Mouse (Mus musculus) gastrocnemius, postnatal 36 days (tissue): ENCODE measurements around the gene Cyren. TPM values are rescaled to one million over a fixed set of nuclear protein-coding genes. Genes with fewer than 3 reads are reported as not detected.

Experiments used
- DNase-seq, 2 experiments: peaks; one replicate each; pipeline ENCODE4 v3.0.0; 2022
- intact Hi-C: fragments of 180-260 bp; cut with DNase I; formaldehyde crosslinking; loops from one replicate; pipeline ENCODE4 v1.15.1; 2025
- total RNA-seq, 2 experiments: library from RNA; stranded (reverse); gene quantifications; 2 replicates each; pipeline ENCODE4 v1.2.3; 2021

Gene Cyren
- total RNA-seq, 2 experiments from 2014 or later: 3.3 to 3.6 TPM

GRCm38 (mm10) chr6:34901911-34902444 lies 24.1 kb upstream of the Cyren start:
- intact Hi-C loops: no loop called here
- DNase-seq: no peak

- intact Hi-C loops: no loop called here
- DNase-seq: no peak
These were observed 23.1 kb upstream of the Cyren start for GRCm38 (mm10) chr6:34900990-34901389.

GRCm38 (mm10) chr6:34899127-34899526 lies 21.3 kb upstream of the Cyren start:
- intact Hi-C loops: no loop called here
- DNase-seq: no peak

- intact Hi-C loops: no loop called here
- DNase-seq: no peak
These were observed 18.4 kb upstream of the Cyren start for GRCm38 (mm10) chr6:34896168-34896780.

- DNase-seq: no peak
- intact Hi-C loops: no loop called here
These were observed 17.7 kb upstream of the Cyren start for GRCm38 (mm10) chr6:34895569-34895968.

- no peak for DNase-seq
- intact Hi-C loops: no loop called here
These were observed 11.3 kb upstream of the Cyren start for GRCm38 (mm10) chr6:34889185-34889584.

GRCm38 (mm10) chr6:34887131-34887850 lies 9.4 kb upstream of the Cyren start:
- no peak for DNase-seq
- intact Hi-C loops: no loop called here

- intact Hi-C loops: loop anchor here (5.0 kb wide), 1 partner anchor 38 kb away; the partner anchor contains the start of gene Stra8
- no peak for DNase-seq
These were observed 6.9 kb upstream of the Cyren start for GRCm38 (mm10) chr6:34884724-34885123.

GRCm38 (mm10) chr6:34879911-34880475 lies 2.1 kb upstream of the Cyren start:
- DNase-seq: peak in 1 of 2 experiments; percentile 21
- intact Hi-C loops: loop anchor here (5.0 kb wide), 1 partner anchor 42 kb away; the partner anchor contains the start of gene Stra8

GRCm38 (mm10) chr6:34879101-34879740 lies 1.4 kb upstream of the Cyren start:
- intact Hi-C loops: no loop called here
- DNase-seq: peak in 1 of 2 experiments; percentile 12

- intact Hi-C loops: loop anchor here (2.0 kb wide), 1 partner anchor 96 kb away; the partner anchor contains the start of gene Agbl3
- DNase-seq: peak in 1 of 2 experiments; percentile 13
These were observed 1.1 kb downstream of the Cyren start for GRCm38 (mm10) chr6:34876835-34877156.

- no peak for DNase-seq
- intact Hi-C loops: loop anchor here (2.0 kb wide), 1 partner anchor 95 kb away; the partner anchor contains the start of gene Agbl3
These were observed 1.7 kb downstream of the Cyren start for GRCm38 (mm10) chr6:34875966-34876834.

GRCm38 (mm10) chr6:34875268-34875761 lies 2.5 kb downstream of the Cyren start:
- intact Hi-C loops: no loop called here
- peak in 1 of 2 experiments; percentile 36 for DNase-seq

- peak; percentile 58 to 74 for DNase-seq
- intact Hi-C loops: no loop called here
These were observed 3.5 kb downstream of the Cyren start for GRCm38 (mm10) chr6:34874101-34874921.

- intact Hi-C loops: no loop called here
- no peak for DNase-seq
These were observed 5.0 kb downstream of the Cyren start for GRCm38 (mm10) chr6:34872871-34873270.

GRCm38 (mm10) chr6:34871929-34872328 lies 5.9 kb downstream of the Cyren start:
- no peak for DNase-seq
- intact Hi-C loops: no loop called here

- DNase-seq: no peak
- intact Hi-C loops: no loop called here
These were observed 7.1 kb downstream of the Cyren start for GRCm38 (mm10) chr6:34870724-34871123.

- intact Hi-C loops: no loop called here
- DNase-seq: no peak
These were observed 7.7 kb downstream of the Cyren start for GRCm38 (mm10) chr6:34870136-34870535.
